Mouse (Mus musculus) E14TG2a.4 (cell line): Measurements from ENCODE around the gene 4931406P16Rik.

ENCODE experiments used
- CTCF ChIP-seq: conservative IDR thresholded peaks from 2 replicates; pipeline ENCODE4 v1.5.1; 2014; ENCODE audit warnings: low read length
- NANOG ChIP-seq: IDR thresholded peaks from 2 replicates; pipeline ENCODE4 v1.6.1; 2014; ENCODE audit warnings: borderline replicate concordance, low read length, mixed read lengths

GRCm38 (mm10) chr7:34228641-34229040 lies 84.7 kb downstream of the 4931406P16Rik start:
- TF ChIP-seq CTCF = no peak
- TF ChIP-seq NANOG = no peak
